Mouse (Mus musculus): ENCODE data around the gene Katnb1. TPM values are rescaled to one million over a fixed set of nuclear protein-coding genes. Genes with fewer than 3 reads are reported as not detected.

The Katnb1 gene
- total RNA-seq, 2 experiments from 2014 or later: 5.6 to 7.3 TPM

- no peak for DNase-seq
Observed at GRCm38 (mm10) chr8:95140555-95140954, 59.6 kb downstream of the Katnb1 start.

GRCm38 (mm10) chr8:95141026-95141425, 60.0 kb downstream of the Katnb1 start:
- no peak for DNase-seq

- DNase-seq: no peak
Observed at GRCm38 (mm10) chr8:95141469-95142074, 60.6 kb downstream of the Katnb1 start.

GRCm38 (mm10) chr8:95142075-95142831, 61.3 kb downstream of the Katnb1 start:
- DNase-seq: peak; percentile 67

GRCm38 (mm10) chr8:95142985-95143804, 62.2 kb downstream of the Katnb1 start:
- DNase-seq: no peak

- no peak for DNase-seq
Observed at GRCm38 (mm10) chr8:95143805-95144630, 63.0 kb downstream of the Katnb1 start.

GRCm38 (mm10) chr8:95144631-95145015, 63.6 kb downstream of the Katnb1 start:
- DNase-seq: no peak

- no peak for DNase-seq
Observed at GRCm38 (mm10) chr8:95146044-95146745, 65.2 kb downstream of the Katnb1 start.

- no peak for DNase-seq
Observed at GRCm38 (mm10) chr8:95146846-95147245, 65.9 kb downstream of the Katnb1 start.

GRCm38 (mm10) chr8:95149426-95149825, 68.4 kb downstream of the Katnb1 start:
- no peak for DNase-seq

GRCm38 (mm10) chr8:95150608-95151007, 69.6 kb downstream of the Katnb1 start:
- no peak for DNase-seq

Other genes with a start within 250 kb of the Katnb1 start
- 100 to 1,000 TPM; 376 to 381 TPM for gene Coq9, start 242.9 kb upstream of the Katnb1 start, total RNA-seq (2021)
- 10 to 100 TPM; 38.4 to 45.3 TPM for gene Ciapin1, start 242.8 kb upstream of the Katnb1 start, total RNA-seq (2021)
- gene Polr2c, start 223.7 kb upstream of the Katnb1 start, total RNA-seq (2021): 10 to 100 TPM; 42.9 to 44.1 TPM
- 1 to 10 TPM; 4.7 to 5.1 TPM for gene Dok4, start 204.9 kb upstream of the Katnb1 start, total RNA-seq (2021)
- gene Ccdc102a, start 163.1 kb upstream of the Katnb1 start, total RNA-seq (2021): 1 to 10 TPM; 3.6 to 4.2 TPM
- not detected for gene Adgrg5, start 157.5 kb upstream of the Katnb1 start, total RNA-seq (2021)
- gene Adgrg1, start 106.4 kb upstream of the Katnb1 start, total RNA-seq (2021): 10 to 100 TPM; 16.7 to 22.6 TPM
- gene Adgrg3, start 63.5 kb upstream of the Katnb1 start, total RNA-seq (2021): under 1 TPM; 0.41 to 0.86 TPM
- not detected for gene Drc7, start 26.1 kb upstream of the Katnb1 start, total RNA-seq (2021)
- gene Kifc3, start 121.6 kb downstream of the Katnb1 start, total RNA-seq (2021): 10 to 100 TPM in 1 of 2 experiments, 1 to 10 TPM in 1; 7.8 to 10.6 TPM
- gene Cngb1, start 225.4 kb downstream of the Katnb1 start, total RNA-seq (2021): under 1 TPM; 0.48 to 0.49 TPM
- gene Tepp, start 229.4 kb downstream of the Katnb1 start, total RNA-seq (2021): not detected